Mouse (Mus musculus): Measurements from ENCODE around the gene Cdkl3.

Cdkl3 gene

DNA sequence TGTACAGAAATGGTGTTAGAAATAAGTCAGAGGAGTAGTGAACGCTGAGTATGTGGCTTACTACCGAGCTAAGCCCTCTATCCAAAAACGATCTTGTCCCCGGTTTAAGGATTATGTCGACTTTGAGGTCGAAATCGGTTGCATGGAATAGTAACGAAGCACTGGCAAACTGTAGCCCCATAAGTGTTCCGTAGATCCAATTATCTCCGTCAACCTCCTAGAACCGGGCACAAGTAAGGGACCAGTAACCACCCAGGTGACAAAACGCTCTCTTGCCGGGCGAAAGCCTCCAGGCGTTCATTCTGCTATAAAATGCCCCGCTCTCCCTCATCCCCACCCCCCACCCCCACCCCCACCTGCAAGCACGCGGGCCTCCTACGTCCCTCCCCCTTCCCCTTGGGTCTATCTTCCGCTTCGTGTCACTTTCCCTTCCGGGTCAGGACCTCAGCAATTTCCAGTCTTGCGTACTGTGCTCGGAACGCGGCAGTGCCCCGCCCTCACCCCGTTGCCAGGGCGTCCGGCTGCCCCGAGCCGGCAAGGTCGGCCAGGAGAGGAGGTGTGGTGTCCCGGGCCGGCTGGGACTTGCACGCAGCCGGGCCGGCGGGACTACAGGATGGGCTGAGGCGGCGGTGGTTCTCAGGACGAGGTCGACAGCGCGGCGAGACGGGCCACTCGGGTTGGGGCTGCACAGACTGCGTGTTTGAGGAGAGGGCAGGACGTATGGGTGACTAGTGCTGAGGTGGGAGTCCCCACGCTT, at the start of gene Cdkl3:
Gene Cdkl3 (plus strand): TSS at position 450 of the 757 bp plus-strand sequence.
- DNase-seq: peak; percentile 93

DNA sequence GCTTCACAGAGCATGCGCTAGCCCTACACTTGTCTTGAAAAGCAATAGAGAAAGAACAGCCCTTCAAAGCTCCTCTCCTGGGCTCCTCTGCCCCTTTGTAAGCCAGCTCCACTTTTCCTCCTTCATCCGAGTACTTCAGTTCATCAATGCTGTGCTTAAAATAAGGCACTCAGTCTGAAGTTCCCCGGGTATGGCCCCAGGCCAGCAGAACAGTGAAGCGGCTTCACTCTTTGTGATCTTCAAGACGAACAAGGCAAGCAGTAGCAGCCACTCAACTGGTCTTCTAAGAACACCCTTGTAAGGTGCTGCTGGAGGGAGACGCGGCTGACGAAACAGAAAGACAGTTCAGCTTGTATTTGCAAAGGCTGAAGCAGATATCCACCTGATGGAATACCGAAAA, 47.9 kb upstream of the Cdkl3 start:
- no peak for DNase-seq

DNA sequence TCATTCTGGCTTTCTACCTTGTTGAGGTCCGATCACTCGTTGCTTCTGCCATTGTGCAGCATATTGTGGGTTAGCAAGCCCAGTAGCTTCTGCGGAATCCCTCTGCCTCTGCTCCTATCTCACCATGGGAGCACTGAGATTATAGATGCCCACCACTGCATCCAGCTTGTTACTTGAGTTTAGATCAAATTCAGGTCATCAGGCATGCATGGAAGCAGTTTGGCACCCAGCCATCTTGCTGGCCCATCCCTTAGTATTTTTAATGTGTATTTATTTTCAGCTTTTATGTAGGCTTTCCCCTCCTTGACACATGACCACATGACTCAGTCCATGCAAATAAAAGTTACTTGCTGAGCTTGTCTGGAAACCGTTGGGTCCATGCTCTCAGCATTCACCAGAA, 46.3 kb upstream of the Cdkl3 start:
- DNase-seq: no peak

DNA sequence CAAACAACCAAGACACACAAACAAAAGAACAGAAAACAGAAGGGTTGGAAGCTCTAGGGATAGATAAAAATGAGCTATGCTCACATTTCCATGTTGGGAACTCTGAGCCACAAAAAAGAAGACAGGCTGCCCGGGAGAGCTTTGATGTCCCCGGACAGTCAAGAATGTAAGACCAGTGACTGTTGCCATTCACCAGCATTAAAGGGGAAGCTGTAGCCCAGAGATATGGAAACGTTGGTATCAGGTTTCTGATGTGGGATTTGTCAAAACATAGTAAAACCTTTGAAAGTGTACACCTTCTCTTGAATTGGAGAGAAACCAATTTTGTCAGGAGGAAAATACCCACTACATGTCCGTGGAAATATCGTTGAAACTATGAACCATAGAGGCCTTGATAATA, 44.5 kb upstream of the Cdkl3 start:
- no peak for DNase-seq

DNA sequence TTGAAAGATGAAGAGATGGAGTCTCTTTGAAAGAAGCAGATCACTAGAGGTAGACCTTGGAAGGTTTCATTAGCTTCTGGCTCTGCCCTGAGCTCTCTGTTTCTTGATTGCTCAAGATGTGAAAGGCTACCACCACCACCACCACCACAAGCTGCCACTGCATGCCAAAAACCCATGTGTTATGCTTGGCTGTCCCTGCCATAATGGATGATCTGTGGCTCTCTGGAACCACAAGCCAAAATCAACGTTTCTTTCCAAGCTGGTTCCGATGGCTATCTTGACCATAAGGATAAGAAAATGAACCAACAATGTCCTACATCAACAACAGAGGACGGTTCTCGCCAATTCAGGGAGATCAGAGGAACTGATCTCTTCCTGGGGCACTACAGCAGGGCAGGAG, 44.0 kb upstream of the Cdkl3 start:
- no peak for DNase-seq

DNA sequence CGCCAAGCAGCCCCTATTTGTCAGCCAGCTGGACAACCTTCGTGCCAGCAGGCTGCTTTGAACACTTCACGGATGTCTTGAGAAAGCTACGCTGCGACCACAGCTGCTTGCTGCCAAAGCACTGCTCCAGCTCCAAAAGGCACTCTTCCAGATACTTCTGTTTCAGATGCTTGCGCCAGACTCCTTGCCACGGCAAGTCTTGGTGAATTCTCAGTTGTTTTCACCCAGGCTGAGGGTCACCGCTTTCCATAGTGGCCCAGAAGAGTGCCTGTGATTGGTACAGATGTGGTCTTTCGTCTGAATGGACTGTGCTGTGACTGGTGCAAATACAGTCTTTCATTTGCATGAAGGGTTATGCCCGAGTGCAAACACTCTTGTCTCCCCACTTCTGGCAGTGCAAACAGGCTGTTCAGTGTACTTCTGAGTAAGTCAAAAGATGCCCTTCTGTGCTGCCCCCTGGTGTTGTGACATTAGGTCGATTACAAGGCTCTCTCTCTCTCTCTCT, 43.0 kb upstream of the Cdkl3 start:
- DNase-seq: peak; percentile 23

DNA sequence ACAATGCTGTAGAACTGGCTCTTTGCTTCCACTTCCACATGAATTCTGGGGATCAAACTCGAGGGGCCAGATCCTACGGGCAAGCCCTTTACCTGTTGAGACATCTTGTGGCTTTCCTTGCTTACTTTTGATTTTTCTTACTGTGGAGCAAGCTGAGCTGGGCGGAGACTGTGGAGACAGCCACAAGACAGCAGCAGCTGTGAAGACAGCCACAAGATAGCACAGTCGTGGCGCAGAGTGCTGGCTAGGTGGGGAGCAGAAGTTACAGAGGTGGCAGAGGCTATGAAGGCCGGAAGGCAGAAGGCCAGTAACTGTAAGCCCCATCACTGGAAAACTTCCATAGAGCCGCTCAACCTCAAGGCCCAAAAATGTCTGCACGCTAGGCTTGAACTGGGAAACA, 42.3 kb upstream of the Cdkl3 start:
- DNase-seq: no peak

DNA sequence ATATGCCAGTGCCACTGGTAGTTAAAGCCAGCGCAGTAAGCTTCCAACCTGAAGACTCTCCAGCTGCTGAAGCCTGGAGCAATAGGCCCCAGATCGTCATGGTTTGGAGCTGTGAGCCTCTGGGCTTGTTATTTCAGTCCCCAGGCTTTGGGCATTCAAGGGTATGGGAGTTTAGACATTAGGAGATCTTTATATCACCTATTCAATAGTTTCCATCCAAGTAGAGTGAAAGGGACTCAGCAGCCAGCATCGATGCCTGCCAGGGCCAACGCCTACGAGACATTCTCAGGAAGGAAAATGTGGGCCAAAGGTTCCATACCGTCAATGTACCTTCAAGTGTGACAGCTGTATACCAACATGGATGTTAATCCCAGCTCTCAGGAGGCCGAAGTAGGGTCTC, 41.7 kb upstream of the Cdkl3 start:
- no peak for DNase-seq

DNA sequence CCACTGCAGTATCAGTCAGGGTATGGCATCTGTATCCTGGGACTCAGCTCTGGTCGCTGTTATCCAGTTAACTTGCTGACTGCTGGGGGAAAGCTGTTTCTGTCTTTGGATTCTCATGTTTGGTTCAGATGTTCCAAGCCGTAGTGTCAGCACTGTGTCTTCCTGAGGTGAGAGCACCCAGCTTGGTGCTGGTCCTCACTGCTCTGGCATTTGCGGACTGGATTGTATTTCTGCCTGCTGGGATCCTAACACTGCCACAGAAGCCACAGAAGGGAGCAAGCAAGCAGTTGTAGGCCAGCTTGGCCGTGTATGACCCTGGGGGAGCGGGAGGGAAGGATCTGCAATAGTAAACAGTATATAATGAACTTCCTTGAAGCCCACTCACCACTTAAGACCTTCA, 37.4 kb upstream of the Cdkl3 start:
- DNase-seq: no peak

DNA sequence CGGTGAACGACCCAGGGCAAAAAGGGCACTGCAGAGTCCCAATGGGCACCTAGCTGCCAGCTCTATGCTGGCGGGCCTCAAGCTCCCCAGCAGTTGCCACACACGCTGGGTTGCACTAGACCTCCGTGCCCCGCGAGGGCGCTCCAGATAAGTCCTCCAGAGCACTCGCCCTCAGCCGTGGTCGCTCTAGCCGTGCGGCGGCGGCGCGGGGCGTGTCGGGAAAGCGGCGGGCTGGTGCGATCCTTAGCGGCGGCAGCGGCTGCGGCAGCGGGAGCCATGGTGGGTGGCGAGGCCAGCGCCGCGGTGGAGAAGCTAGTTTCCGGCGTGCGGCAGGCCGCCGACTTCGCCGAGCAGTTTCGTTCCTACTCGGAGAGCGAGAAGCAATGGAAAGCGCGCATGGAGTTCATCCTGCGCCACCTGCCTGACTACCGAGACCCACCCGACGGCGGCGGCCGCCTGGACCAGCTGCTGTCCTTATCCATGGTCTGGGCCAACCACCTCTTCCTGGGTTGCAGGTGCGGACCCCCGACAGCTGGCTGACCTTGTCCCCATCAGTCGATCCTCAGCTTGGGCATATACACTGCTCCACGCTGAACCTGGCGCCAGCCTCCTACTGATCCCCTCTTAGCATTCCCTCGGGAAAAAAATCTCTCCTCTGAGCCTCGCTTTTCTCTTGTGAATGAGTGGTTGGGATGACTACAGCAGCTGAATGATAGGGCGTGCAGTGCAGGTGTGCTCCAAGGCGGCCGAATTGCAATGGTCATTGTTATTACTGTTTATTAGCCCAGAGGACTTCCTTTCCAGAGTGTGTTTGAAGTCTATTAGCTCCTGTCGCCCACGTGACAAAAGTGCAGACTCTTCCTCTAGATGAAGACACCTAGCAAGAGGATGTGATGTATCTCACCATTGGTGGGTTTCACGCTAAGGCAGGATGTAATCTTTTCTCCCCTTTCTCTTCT, 36.3 kb upstream of the Cdkl3 start, which contains the start of gene Cdkn2aipnl:
Gene Cdkn2aipnl (plus strand): TSS at position 219 of the 959 bp plus-strand sequence.
- peak; percentile 96 for DNase-seq

DNA sequence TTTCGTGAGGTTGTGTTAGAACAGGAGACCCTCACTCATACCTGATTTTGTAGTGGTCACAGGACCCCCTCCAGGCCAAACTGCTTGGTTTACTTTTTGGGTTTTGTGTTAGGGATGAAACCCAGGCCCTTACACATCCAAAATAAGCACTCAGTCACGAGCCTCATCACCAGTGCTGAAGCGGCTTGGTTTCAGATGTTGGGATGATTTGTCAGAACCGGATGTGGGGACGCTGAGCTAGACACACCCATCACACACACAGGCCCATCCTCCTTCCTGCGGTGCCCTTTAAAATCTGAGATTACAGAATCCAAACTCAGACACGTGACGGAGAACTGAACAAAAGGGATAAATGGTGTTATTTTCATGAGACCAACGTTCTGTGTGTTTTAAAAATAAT, 35.1 kb upstream of the Cdkl3 start:
- no peak for DNase-seq

DNA sequence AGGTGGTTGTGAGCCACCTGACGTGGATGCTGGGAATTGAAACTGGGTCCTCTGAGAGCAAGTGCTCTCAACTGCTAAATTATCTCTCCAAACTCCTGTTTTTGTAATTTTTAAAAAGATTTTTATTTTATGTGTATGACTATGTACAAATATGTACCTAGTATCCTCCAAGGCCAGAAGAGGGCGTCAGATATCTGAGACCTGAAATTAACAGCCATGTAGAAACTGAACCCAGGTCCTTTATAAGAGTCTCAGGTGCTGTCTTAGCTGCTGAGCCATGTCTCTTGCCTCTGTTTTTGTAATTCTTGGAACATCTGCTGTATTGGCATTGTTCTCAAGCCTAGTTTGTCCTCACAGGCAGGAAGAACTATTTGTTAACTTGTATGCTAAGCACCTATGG, 34.5 kb upstream of the Cdkl3 start:
- DNase-seq: no peak

DNA sequence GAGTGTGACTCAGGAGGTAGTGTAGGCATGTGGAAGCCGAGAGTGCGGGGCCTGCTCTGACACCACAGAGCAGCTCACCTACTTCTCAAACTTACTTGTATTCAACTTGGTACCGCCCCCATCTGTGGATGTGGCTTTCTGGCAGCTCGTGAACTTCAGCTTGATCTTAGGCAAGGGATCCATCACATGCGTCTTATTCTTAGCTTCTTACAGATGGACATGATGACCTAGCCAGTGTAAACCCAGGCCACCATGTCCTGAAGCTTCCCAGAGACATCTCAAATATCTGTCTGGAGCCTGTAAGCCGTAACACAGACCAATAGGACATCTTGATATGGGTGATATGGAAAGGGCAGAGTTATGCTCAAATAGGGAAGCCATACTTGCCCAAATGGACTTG, 32.4 kb upstream of the Cdkl3 start:
- DNase-seq: no peak

DNA sequence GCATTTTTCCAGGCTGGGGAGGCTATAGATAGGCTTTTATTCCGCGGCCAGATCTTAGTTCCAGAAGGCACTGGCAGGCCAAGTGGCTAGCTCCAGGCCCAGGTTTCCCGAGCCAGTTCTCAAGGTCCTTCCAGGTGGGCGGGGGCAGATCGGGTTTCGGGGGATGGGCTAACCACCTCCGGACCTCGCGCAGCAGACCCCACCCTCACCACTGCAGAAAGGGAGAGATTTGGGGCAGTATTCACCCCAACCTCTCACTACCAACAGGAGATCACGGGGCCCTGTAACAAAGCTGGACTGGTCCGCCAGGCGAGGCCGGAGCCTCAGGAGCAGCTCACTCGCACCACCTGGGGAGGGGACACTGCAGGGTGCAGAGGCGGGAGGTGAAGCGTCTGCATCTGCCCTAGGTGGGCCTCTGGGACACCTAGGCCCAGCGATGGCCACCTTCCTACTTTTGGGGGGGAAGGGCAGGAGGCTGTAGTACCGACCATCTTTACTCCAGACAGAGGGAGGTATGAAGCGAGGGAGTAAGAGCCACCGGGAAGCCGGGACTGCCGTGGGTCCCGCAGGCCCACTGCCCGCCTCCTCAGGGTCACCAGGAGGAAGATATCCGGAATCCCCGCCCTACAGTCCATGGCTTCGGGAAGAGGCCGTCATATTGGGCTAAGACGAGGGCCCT, 4.3 kb upstream of the Cdkl3 start:
- DNase-seq: peak; percentile 29

DNA sequence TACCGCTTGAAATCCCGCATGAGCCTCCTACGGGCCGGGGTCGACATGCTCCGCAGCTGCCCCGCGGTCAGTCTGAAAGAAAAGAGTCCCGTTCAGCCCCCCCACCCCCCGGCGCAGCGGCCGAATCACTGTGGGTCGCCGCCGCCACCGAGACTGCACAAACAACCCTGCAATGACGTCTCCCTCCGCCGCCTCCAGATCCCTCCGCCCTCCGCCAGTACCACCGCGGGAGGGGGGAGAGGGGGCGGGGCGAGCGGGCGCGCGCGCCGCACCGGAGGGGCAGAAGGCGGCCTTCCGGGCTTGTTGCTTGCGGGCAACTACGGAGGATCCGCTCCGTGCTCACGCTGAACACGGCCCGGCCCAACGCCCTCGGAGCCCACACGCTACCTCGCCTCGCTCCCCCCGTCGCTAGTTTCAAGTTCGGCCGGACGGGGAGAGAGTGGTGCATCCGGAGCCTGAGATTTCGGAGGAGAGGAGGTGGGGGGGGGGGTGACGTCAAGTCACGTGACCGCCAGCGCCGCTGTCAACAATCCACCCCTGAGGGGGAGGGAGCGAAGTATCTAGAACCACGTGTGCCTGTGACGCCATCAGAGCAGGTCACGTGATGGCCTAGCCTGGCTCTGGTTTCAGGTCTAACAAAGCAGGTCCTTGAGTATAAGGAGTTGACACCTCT, 3.6 kb upstream of the Cdkl3 start, which contains the start of gene Ube2b:
Gene Ube2b (minus strand): TSS at position 473 of the 673 bp plus-strand sequence.
- peak; percentile 97 for DNase-seq

DNA sequence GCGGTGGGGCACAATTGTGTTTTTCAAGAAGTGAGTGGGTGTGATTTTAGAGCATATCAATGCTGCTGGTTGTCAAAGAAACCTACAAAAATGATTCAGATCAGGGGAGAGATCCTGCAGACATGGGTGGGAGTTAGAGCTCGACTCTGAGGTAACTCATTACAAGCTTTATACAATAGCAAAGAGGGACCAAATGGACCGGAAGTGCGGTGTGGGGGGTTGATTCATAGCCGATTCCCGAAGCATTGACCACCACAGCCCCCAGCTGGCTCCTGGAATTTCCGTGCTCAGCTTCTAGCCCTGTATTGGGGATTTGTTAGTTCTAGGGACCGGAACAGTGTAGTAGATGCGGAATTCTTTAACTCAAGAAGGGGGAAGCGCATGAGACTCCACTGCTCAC, 2.7 kb upstream of the Cdkl3 start:
- DNase-seq: no peak

DNA sequence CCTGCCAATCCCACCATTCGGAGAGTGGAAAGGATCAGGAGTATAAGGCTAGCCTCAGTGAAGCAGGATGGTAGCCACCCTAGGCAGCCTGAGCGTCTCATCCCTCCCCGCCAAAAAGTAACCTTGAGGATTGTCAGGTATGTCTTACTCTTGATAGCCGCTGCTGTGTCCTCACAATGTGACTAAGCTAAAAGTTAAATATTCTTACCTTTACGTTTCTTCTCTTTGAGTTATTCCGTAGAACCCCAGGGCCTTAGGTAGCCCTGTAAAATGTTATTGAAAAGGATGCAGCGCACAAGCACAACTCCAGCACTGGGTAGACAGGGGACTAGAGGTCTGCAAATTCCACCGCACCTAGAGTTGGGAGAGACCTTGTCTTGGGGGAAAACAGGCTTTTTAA, 2.2 kb upstream of the Cdkl3 start:
- no peak for DNase-seq

DNA sequence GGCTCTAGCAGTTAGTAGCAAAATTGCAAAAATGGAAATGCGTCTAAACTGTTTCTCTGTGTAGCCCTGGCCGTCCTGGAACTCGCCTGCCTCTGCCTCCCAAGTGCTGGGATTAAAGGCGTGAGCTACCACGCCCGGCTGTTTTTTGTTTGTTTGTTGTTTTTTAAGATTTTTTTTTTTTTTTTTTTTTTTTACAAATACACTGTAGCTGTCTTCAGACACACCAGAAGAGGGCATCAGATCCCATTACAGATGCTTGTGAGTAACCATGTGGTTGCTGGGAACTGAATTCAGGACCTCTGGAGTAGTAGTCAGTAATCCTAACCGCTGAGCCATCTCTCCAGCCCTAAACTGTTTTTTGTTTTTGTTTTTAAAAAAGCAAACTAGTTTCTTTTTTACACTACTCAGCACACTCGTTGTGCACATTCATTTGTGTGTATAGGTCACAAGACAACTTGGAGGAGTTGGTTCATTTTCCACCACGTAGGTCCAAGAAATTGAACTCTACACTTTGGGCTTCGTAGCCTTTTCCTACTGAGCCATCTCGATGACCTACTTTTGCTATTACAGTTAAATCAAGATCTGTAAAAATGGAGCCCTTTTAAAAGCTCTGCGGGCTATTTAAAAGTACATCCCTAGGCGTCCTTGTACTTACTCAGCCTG, 1.0 kb upstream of the Cdkl3 start:
- no peak for DNase-seq

DNA sequence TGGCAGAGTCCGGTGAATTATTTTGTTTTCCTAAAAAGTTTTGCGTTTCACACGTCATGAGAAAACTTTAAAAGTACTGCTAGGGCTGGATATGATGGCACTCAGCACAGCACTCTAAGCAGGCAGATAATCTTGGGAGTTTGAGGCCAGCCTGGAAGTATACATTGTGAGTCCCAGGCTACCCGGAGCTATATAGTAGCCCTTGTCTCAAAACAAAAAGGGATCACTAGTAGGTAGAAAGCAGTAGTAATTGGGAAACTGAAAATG, 583 bp upstream of the Cdkl3 start:
- no peak for DNase-seq

DNA sequence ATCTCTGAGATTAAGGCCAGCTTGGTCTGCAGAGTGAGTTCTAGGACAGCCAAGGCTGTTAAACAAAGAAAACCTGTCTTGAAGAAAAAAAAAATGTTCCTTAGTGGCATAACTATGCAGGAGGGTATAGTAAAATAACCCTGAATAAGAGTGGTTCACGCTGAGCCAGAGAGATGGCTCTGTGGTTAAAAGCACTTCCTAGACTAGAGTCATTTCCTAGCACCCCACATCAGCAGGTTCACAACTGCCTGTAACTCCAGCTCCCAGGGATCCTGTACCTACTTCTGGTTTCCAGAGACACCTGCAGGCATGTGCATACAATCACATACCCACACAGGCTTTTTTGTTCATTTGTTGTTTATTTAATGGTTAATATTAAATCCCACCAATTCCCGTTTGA, 1.6 kb downstream of the Cdkl3 start:
- no peak for DNase-seq

DNA sequence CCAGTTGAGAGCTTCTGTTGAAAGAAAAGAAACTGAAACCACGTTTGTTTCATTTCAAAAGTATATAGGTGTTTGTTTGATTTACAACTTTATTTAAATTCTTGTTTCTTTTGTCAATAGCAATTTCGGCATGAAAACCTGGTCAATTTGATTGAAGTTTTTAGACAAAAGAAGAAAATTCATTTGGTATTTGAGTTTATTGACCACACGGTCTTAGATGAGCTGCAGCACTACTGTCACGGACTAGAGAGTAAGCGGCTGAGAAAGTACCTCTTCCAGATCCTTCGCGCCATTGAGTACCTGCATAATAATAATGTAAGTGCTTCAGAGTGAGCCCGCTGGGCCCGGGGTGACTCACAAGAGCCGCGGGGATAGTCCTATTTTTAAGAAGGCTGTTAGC, 7.0 kb downstream of the Cdkl3 start:
- DNase-seq: no peak

DNA sequence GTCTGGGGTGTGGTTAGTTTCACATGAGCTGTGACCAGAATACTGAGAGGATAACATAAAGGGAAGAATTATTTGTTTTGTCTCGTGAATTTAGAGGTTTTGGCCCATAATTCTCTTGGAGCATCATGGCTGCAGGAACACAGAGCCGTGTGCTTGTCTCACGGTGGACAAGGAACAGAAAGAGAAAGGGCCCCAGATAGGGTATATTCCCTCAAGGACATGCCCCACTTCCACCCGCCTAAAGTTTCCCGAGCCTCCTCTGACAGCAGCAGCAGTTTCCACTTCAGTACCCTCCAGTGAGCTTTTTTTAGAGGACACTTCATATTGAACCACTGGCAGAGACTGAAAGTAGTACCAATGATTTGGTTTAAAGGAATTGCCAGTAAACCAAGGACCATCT, 7.5 kb downstream of the Cdkl3 start:
- DNase-seq: no peak
